In genomic region chr15:94139534-94139958, GRCm38 (mm10) we compare ENCODE assay signal across 8 mouse cellular contexts.
DNase-seq lines count a peak whose midpoint lies in the region; ATAC-seq and TF ChIP-seq lines count a peak whose summit lies in the region.

No protein-coding gene starts in this region.

- no peak for TF ChIP-seq CTCF in intestine, postnatal 0 days (IDR thresholded peaks at IDR 0.05; ENCODE audit: low read depth)

- no peaks in the 10 kb centered on the region for H3K4me1 ChIP-seq in midbrain, embryonic 14.5 days (ENCODE audit: control insufficient read depth, insufficient read depth, low read length)
- H3K4me1 ChIP-seq in midbrain, embryonic 15.5 days, result no peaks in the 10 kb centered on the region
- peaks cover 8% of the 10 kb centered on the region for H3K4me1 ChIP-seq in midbrain, embryonic 13.5 days (replicated peaks)
- no peaks in the 10 kb centered on the region for H3K4me1 ChIP-seq in intestine, postnatal 0 days (replicated peaks; ENCODE audit: control insufficient read depth, insufficient read depth, low read length)

- no peak overlapping the region for H3K4me2 ChIP-seq in midbrain, embryonic 14.5 days (ENCODE audit: low read length)
- H3K4me2 ChIP-seq in midbrain, embryonic 15.5 days, result no peak overlapping the region
- H3K4me2 ChIP-seq in midbrain, embryonic 13.5 days (replicated peaks), result no peak overlapping the region
- H3K4me2 ChIP-seq in intestine, postnatal 0 days (replicated peaks; ENCODE audit: low read depth), result no peak overlapping the region

- no peak overlapping the region for H3K4me3 ChIP-seq in midbrain, embryonic 14.5 days (replicated peaks; ENCODE audit: low read depth, low read length)
- H3K4me3 ChIP-seq in midbrain, embryonic 15.5 days, result no peak overlapping the region
- no peak overlapping the region for H3K4me3 ChIP-seq in midbrain, embryonic 13.5 days (replicated peaks)
- H3K4me3 ChIP-seq in intestine, postnatal 0 days (ENCODE audit: low read depth, low read length), result no peak overlapping the region

- H3K9ac ChIP-seq in midbrain, embryonic 14.5 days (replicated peaks; ENCODE audit: low read length), result no peak overlapping the region
- no peak overlapping the region for H3K9ac ChIP-seq in midbrain, embryonic 15.5 days
- no peak overlapping the region for H3K9ac ChIP-seq in midbrain, embryonic 13.5 days (replicated peaks)
- H3K9ac ChIP-seq in intestine, postnatal 0 days (ENCODE audit: low read depth, low read length), result no peak overlapping the region

- H3K36me3 ChIP-seq in midbrain, embryonic 14.5 days (ENCODE audit: control insufficient read depth, insufficient read depth, low read length), result no peaks in the 10 kb centered on the region
- no peaks in the 10 kb centered on the region for H3K36me3 ChIP-seq in midbrain, embryonic 15.5 days (replicated peaks)
- H3K36me3 ChIP-seq in midbrain, embryonic 13.5 days, result no peaks in the 10 kb centered on the region
- H3K36me3 ChIP-seq in intestine, postnatal 0 days (ENCODE audit: control insufficient read depth, insufficient read depth), result no peaks in the 10 kb centered on the region

- no peak for ATAC-seq in midbrain, embryonic 14.5 days (ENCODE audit: low FRiP score, low TSS enrichment)
- no peak for ATAC-seq in midbrain, embryonic 15.5 days (replicated peaks)
- no peak for ATAC-seq in midbrain, embryonic 13.5 days
- ATAC-seq in intestine, postnatal 0 days, result no peak

- 79% methylated on average over 13 of the region's 13 CpGs for WGBS in midbrain, embryonic 14.5 days
- 69% methylated on average over 13 of the region's 13 CpGs for WGBS in midbrain, embryonic 15.5 days
- 76% methylated on average over 13 of the region's 13 CpGs for WGBS in midbrain, embryonic 13.5 days
- WGBS in intestine, postnatal 0 days, result 65% methylated on average over 13 of the region's 13 CpGs

- no peaks in the 10 kb centered on the region for H3K9me3 ChIP-seq in midbrain, embryonic 14.5 days (ENCODE audit: control insufficient read depth, low read length)
- H3K9me3 ChIP-seq in midbrain, embryonic 15.5 days, result no peaks in the 10 kb centered on the region
- H3K9me3 ChIP-seq in midbrain, embryonic 13.5 days, result no peaks in the 10 kb centered on the region
- H3K9me3 ChIP-seq in intestine, postnatal 0 days (ENCODE audit: control insufficient read depth), result no peaks in the 10 kb centered on the region

- DNase-seq in midbrain, embryonic 14.5 days, result peak; percentile 6
- DNase-seq in embryo, embryonic 9.5 days (ENCODE audit: extremely low spot score), result peak; percentile 47
- DNase-seq in kidney, postnatal 25 days, result peak; percentile 50 to 71
- peak; percentile 36 for DNase-seq in ovary, postnatal 14 days (ENCODE audit: low spot score)
- DNase-seq in frontal cortex, postnatal 36 days (ENCODE audit: low spot score in 2 of 2), result no peak

- no peaks in the 10 kb centered on the region for H3K27me3 ChIP-seq in midbrain, embryonic 14.5 days (ENCODE audit: control insufficient read depth, insufficient read depth, low read length)
- no peaks in the 10 kb centered on the region for H3K27me3 ChIP-seq in midbrain, embryonic 15.5 days (replicated peaks)
- no peaks in the 10 kb centered on the region for H3K27me3 ChIP-seq in midbrain, embryonic 13.5 days
- no peaks in the 10 kb centered on the region for H3K27me3 ChIP-seq in intestine, postnatal 0 days (replicated peaks; ENCODE audit: control insufficient read depth, insufficient read depth, low read length)

- no peak overlapping the region for H3K27ac ChIP-seq in midbrain, embryonic 14.5 days (replicated peaks; ENCODE audit: low read depth, low read length)
- no peak overlapping the region for H3K27ac ChIP-seq in midbrain, embryonic 15.5 days
- no peak overlapping the region for H3K27ac ChIP-seq in midbrain, embryonic 13.5 days
- H3K27ac ChIP-seq in intestine, postnatal 0 days (ENCODE audit: low read depth, low read length), result no peak overlapping the region

Comparison
In these comparisons a context has a peak if more than half of its experiments do, and no peak if none do; other contexts are left out.
1. DNase-seq: peak in midbrain, embryonic 14.5 days (single experiment), embryo, embryonic 9.5 days (single experiment), kidney, postnatal 25 days (2 of 2) and ovary, postnatal 14 days (single experiment); none in frontal cortex, postnatal 36 days (0 of 2).